Mouse (Mus musculus): ENCODE data around the gene Ptger4.

DNA sequence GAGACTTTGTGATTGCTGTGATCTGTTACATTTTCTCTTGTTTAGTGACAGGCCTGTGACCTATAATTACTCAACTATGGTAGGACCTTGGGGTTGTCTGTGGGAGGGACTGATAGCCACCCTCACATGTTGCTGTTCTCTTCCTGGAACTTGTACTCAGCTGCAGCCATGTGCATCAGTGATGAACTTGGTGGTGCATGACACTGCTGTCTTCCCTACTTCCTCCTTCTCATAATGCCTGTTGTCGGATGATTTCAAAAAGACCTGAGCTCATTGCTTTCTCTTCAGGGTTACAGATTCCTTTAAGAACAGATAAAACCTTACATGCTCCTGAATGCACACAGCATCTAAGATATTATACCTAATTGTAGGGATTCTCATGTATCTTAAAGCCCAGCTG is 56.0 kb downstream of the Ptger4 start:
- TF ChIP-seq CTCF (IDR thresholded peaks at IDR 0.05; ENCODE audit: control insufficient read depth, insufficient read depth, insufficient read length): no peak
- TF ChIP-seq CEBPB (IDR thresholded peaks at IDR 0.05; ENCODE audit: low read depth): no peak

Data from C2C12 (cell line).